Mouse (Mus musculus) midbrain, embryonic 10.5 days (tissue): ENCODE results near the gene Olfr159. TPM values are rescaled to one million over a fixed set of nuclear protein-coding genes. Genes with fewer than 3 reads are reported as not detected.
"Not testable (repeated sequence)": the region's sequence is repeated elsewhere in the genome, so short reads cannot be mapped to it uniquely, and the experiment has no call there.

Source experiments
- DNase-seq: peaks from one replicate; pipeline ENCODE4 v3.0.0-alpha.2; 2017; ENCODE audit warnings: low spot score
- H3K27ac ChIP-seq: fragments of 300-500 bp; sonication (generic); replicated peaks from 2 replicates; pipeline ENCODE4 v1.5.1; 2016; ENCODE audit warnings: mild to moderate bottlenecking
- H3K27me3 ChIP-seq: fragments of 300-500 bp; sonication (generic); 2 replicates; pipeline ENCODE4 v1.6.1; 2016; ENCODE audit warnings: low read depth, mild to moderate bottlenecking; ENCODE audit not compliant: poor library complexity, severe bottlenecking
- H3K36me3 ChIP-seq: fragments of 300-500 bp; sonication (generic); 2 replicates; pipeline ENCODE4 v1.6.1; 2016; ENCODE audit warnings: mild to moderate bottlenecking, moderate library complexity
- H3K4me1 ChIP-seq: fragments of 300-500 bp; sonication (generic); 2 replicates; pipeline ENCODE4 v1.6.1; 2016
- H3K4me3 ChIP-seq: fragments of 300-500 bp; sonication (generic); 2 replicates; pipeline ENCODE4 v1.5.1; 2016; ENCODE audit warnings: mild to moderate bottlenecking, moderate library complexity
- H3K9me3 ChIP-seq: fragments of 300-500 bp; sonication (generic); replicated peaks from 2 replicates; pipeline ENCODE4 v1.6.1; 2016; ENCODE audit warnings: mild to moderate bottlenecking
- WGBS: fragments of 180-500 bp; shearing (Covaris S2); methylation state at CpG from one replicate; pipeline ENCODE4 v1.1.7; 2016; 5-methylcytosine and 5-hydroxymethylcytosine counted together
- polyA plus RNA-seq: library from polyadenylated mRNA; unstranded; fragments of >200 nt; fragmentation: Nextera tagmentation; extraction: Ambion mirVana; gene quantifications from 2 replicates; pipeline ENCODE4 v1.2.1, GENCODE M21; 2016

Olfr159 gene
- polyA plus RNA-seq: not detected in 2 replicates

DNA sequence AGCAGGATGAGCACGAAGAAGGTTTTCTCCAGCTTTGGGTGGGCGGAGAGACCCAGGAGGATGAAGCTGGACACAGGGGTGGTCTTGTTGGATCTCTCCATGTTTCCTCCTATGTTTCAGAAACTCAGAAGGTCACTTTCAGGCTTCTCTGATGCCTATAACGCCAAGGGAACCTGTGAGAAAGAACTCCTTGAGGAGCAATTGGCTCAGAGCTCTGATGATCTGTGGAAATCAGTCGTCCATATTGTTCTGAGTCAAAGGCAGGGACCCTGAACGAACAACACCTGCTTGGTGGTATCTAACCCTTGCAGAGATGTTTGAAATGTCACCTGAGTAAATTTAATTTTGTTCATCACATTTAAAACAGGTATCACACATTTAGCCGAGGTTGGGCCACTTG lies at the start of gene Olfr159:
Gene Olfr159 (minus strand): TSS at position 101 of the 400 bp plus-strand sequence.
- Histone ChIP-seq H3K27ac (no peak within 1 kb of the TSS), H3K4me1 (no peaks in the 10 kb centered on the region), H3K4me3 (no peak within 1 kb of the TSS), H3K27me3 (no peaks in the 10 kb centered on the region), H3K36me3 (no peaks in the 10 kb centered on the region), H3K9me3 (no peaks in the 10 kb centered on the region)
- DNase-seq: no peak
- 83% methylated on average over 6 of the region's 6 CpGs for WGBS

DNA sequence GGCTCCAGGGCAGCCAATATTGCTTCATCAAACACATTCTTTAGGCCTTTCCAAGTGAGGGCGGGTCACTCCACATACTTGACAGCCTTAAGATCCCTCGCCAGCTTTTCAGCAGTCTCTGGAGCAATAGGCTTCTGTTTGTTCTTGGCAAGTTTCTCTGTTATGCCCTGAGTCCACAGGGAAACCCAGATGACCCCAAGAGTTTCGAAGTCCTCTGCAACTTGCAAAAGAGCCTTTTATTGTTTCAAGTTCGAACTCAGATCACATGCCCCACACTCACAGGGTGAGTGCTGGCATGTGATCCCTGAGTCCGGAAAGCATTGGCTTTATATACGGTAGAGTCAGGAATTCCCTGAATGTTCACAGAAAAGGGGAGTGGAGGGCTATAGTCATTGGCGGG lies 28.1 kb upstream of the Olfr159 start:
- Histone ChIP-seq H3K36me3 (no peaks in the 10 kb centered on the region), H3K27ac (no peak overlapping the region), H3K27me3 (no peaks in the 10 kb centered on the region), H3K4me1 (no peaks in the 10 kb centered on the region), H3K9me3 (peaks cover 14% of the 10 kb centered on the region), H3K4me3 (no peak overlapping the region)
- no peak for DNase-seq
- WGBS: 81% methylated on average over 7 of the region's 7 CpGs

DNA sequence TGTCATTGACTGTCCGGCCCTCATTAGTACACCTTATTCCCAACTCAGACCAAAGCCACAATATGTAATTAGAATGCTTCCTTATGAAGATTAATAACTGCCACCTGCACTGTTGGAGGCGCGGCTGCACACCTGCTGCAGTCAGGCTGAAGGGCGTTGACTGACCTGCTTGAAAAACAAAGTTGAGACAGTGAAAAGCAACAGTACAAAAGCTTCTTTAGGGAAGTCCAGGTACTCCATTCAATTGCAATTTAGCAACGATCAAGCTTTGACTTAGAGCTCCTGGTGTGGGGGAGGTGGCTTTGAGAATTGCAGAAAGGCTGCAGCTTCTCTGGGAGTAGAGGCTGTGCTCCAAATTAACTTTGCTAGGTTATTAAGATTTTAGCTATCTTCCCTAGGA lies 25.0 kb upstream of the Olfr159 start:
- not testable (repeated sequence) for H3K4me3 ChIP-seq, H3K9me3 ChIP-seq, H3K27ac ChIP-seq, H3K27me3 ChIP-seq, H3K4me1 ChIP-seq, DNase-seq, H3K36me3 ChIP-seq
- 82% methylated on average over 5 of the region's 5 CpGs for WGBS

DNA sequence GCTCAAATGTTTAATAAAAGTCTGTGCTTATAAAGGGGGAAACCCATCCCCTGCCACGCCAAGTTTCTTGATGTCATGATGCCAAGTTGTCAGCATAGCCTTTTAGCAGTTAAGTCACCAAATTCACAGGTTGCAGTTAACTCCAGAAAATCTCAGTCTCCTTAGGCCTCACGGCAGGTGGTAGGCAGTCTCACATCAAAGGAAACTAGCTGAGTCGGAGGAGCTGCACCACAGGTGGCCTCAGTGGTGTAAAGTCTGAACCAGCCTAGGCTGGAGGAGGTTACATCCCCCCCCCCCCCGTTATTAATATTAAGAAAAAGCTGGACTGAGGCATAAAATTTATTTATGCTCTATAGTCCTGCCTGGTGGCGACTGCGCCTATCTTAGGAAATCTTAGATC lies 24.5 kb upstream of the Olfr159 start:
- WGBS: 71% methylated on average over 6 of the region's 6 CpGs
- peaks cover 6% of the 10 kb centered on the region; the same call in 1 of the 2 replicates for H3K9me3 ChIP-seq
- no peak overlapping the region for H3K4me3 ChIP-seq
- no peak for DNase-seq
- H3K27me3 ChIP-seq: no peaks in the 10 kb centered on the region
- H3K36me3 ChIP-seq: no peaks in the 10 kb centered on the region
- H3K27ac ChIP-seq: no peak overlapping the region
- H3K4me1 ChIP-seq: no peaks in the 10 kb centered on the region

DNA sequence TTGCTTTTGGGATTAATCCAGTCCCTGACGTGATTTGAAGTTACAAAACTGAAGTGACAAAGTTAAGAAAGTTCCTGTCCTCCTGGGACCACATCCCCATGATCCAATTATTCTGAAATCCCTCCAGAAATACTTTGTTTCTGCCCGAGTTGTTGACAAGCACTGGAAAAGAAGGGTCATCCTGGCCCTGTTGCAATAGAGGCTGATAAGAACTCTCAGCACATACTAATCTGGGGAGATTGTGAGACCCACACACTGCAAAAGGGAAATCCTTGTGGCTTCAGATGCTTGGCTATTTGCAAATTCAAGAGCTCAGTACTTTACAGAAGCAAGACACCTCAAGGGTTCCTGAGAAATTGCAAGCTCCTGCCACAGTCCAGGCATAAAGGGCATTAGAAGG lies 1.5 kb upstream of the Olfr159 start:
- H3K36me3 ChIP-seq: no peaks in the 10 kb centered on the region
- no peaks in the 10 kb centered on the region for H3K9me3 ChIP-seq
- no peaks in the 10 kb centered on the region for H3K27me3 ChIP-seq
- H3K27ac ChIP-seq: no peak overlapping the region
- H3K4me3 ChIP-seq: no peak overlapping the region
- 39% methylated on average over 2 of the region's 2 CpGs for WGBS
- H3K4me1 ChIP-seq: no peaks in the 10 kb centered on the region
- no peak for DNase-seq

DNA sequence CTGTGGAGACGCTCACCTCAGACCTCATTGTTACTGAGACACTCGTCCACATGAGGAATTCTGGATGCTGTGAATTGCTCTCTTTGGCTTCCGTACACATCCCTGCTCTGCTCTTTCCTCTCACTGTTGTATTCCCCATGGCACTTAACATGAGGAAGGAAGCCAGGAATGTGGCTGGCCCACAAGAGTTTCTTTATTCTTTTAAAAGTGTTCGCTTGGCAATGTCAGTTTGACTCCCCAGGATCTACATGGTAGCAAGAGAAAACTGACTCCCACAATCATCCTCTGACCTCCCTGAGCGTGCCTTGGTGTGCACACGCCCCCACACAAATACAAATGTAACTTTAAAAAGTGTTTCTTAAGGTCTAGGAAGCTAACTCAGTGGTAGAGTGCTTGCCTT lies 817 bp upstream of the Olfr159 start:
- Histone ChIP-seq H3K27me3 (no peaks in the 10 kb centered on the region), H3K4me1 (no peaks in the 10 kb centered on the region), H3K4me3 (no peak overlapping the region), H3K36me3 (no peaks in the 10 kb centered on the region), H3K9me3 (no peaks in the 10 kb centered on the region), H3K27ac (no peak overlapping the region)
- 79% methylated on average over 6 of the region's 6 CpGs for WGBS
- DNase-seq: no peak

DNA sequence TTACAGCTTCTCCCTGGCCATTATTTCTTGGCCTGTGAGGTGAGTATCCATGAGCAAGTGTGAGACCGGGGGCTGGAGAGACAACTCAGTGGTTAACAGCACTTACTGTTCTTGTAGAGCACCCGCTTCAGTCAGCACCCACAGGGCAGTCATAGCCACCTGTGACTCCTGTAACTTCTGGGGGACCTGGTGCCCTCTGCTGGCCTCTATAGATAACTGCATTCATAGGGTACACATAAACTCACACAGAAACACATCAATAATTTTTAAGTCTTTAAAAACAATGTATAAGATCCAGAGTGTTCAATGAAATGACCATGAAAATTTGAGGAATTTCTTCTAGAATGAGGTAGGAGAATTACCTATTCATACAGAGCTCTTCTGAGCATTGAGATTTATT lies 1.4 kb downstream of the Olfr159 start:
- no peak overlapping the region for H3K4me3 ChIP-seq
- no peaks in the 10 kb centered on the region for H3K27me3 ChIP-seq
- no peak for DNase-seq
- no peaks in the 10 kb centered on the region for H3K4me1 ChIP-seq
- 89% methylated on average over 2 of the region's 2 CpGs for WGBS
- no peak overlapping the region for H3K27ac ChIP-seq
- H3K9me3 ChIP-seq: no peaks in the 10 kb centered on the region
- no peaks in the 10 kb centered on the region for H3K36me3 ChIP-seq

DNA sequence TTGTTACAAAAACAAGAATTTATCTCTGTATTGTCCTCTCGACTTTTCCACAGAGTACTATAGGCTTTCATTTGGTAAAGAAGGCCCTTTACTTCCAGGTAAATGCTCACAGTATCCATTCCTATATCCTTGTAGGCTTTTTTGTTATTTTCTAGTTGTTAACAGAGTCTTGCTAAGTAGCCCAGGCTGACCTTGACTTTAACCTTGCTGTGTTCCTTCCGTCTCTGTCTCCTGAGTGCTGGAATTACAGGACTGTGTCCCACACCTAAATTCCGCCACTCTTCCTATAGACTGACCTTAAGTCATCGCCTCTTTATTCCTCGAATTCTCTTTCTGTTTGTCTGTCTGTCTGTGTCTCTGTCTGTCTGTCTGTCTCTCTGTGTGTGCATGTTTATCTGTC lies 2.5 kb downstream of the Olfr159 start:
- Histone ChIP-seq H3K4me1 (no peaks in the 10 kb centered on the region), H3K27ac (no peak overlapping the region), H3K9me3 (no peaks in the 10 kb centered on the region), H3K27me3 (no peaks in the 10 kb centered on the region), H3K36me3 (no peaks in the 10 kb centered on the region), H3K4me3 (no peak overlapping the region)
- WGBS: 83% methylated on average over 5 of the region's 5 CpGs
- DNase-seq: no peak

DNA sequence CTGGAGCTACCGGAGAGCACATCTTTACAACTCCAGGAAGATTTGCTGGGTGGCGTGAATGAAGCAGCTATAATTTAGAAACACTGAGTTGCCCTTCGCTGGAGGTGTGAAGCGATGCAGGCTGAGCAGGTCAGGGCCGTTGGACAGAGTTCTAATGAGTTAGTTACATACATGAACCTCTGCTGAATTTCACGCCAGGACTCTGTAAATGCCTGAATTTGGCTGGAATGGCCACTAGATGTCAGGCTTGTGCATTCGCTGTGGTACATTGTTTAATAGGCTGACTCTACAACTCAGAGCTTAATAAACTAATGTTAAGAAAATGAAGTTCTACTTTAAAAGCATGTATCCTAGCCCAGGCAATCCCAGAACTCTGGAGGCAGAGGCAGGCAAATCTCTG lies 7.4 kb downstream of the Olfr159 start:
- Histone ChIP-seq H3K27ac (no peak overlapping the region), H3K9me3 (no peaks in the 10 kb centered on the region), H3K27me3 (no peaks in the 10 kb centered on the region), H3K4me3 (no peak overlapping the region), H3K36me3 (no peaks in the 10 kb centered on the region), H3K4me1 (no peaks in the 10 kb centered on the region)
- DNase-seq: peak; percentile 36
- 27% methylated on average over 7 of the region's 7 CpGs for WGBS

DNA sequence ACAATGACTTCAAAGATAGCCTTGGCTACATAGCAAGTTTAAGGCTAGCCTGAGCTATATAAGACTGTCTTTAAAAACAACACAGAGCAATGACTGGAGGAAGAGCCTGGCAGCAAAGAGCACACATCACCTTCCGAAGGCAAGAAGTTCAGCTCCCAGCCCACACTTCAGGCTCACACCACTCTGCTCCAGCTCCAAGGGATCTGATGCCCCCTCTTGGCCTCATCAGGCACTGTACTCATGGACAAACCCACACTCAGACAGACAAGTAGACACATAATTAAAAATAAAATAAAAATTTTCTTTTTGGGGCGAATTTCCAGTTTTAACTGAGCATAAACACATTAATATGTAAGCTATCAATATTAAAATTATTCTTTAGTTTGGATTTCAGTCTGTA lies 9.5 kb downstream of the Olfr159 start:
- WGBS: 84% methylated on average over 2 of the region's 2 CpGs
- no peak for DNase-seq
- H3K27me3 ChIP-seq: no peaks in the 10 kb centered on the region
- no peaks in the 10 kb centered on the region for H3K4me1 ChIP-seq
- no peak overlapping the region for H3K4me3 ChIP-seq
- no peaks in the 10 kb centered on the region for H3K36me3 ChIP-seq
- H3K27ac ChIP-seq: no peak overlapping the region
- no peaks in the 10 kb centered on the region for H3K9me3 ChIP-seq

DNA sequence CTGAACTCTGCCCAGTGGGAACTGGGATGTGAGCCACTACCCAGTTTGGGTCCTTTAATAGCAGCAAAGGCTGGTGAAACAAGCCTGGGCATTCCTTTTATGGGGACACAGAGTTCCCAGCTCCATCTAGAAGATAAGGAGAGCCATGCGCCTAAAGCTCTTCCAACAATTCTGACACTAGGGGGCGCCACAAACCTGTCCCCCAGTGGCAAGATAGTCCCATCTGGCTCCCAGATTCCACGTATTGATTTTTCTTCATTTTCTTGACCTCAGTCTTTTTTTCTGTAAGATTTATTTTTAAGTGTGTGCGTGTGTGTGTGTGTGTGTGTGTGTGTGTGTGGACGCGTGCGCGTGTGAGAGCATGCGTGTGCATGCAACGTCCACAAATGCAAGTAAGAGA lies 10.3 kb downstream of the Olfr159 start:
- peak; percentile 34 for DNase-seq
- H3K27ac ChIP-seq: no peak overlapping the region

DNA sequence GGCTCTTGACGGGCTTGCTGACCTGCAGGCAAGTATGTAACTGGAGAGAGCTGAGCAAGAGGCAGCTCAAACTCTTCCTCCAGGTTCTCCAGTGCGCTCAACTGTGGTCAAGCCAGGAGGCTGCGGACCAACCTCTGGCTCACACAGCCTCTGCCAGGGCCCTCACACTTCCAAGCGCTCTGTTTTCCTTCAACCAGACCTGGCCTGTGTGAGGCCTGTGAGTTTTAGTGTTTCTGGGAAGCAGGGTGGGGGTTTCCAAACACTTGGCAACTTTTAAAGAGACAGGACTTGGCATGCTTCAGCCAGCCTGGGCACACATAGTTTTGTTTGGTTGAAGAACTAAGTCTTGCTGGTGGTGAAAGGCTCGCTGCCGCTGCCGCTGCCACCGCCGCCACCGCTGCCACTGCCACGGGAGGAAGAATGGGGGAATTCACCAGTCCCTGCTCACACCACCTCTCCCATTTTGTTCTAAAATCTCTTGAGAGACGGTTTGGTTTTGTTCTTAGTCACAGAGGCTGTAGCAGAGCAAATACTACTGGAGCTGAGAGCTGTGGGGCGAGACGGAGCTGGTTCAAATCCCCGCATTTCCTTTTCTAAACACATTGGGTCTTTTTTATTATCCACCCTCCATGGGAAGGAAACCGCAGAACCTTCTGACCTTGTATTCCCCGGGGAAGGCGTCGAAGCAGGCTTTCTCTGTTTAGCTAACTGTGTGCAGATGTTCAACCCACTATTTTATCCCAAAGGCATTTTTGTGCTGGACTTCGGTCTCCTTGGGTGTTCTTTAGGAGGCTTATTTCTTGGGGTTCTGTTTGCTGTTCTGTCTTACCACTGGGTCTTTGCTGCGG lies 11.0 kb downstream of the Olfr159 start:
- WGBS: 80% methylated on average over 21 of the region's 21 CpGs
- Histone ChIP-seq H3K27me3 (no peaks in the 10 kb centered on the region), H3K4me3 (no peak overlapping the region), H3K27ac (no peak overlapping the region), H3K4me1 (no peaks in the 10 kb centered on the region), H3K36me3 (no peaks in the 10 kb centered on the region), H3K9me3 (no peaks in the 10 kb centered on the region)
- DNase-seq: no peak

More for the DNA sequence above, 10.3 kb downstream of the Olfr159 start:
- Histone ChIP-seq H3K36me3 (no peaks in the 10 kb centered on the region), H3K9me3 (no peaks in the 10 kb centered on the region), H3K27me3 (no peaks in the 10 kb centered on the region), H3K4me3 (no peak overlapping the region), H3K4me1 (no peaks in the 10 kb centered on the region)
- 71% methylated on average over 10 of the region's 10 CpGs for WGBS

DNA sequence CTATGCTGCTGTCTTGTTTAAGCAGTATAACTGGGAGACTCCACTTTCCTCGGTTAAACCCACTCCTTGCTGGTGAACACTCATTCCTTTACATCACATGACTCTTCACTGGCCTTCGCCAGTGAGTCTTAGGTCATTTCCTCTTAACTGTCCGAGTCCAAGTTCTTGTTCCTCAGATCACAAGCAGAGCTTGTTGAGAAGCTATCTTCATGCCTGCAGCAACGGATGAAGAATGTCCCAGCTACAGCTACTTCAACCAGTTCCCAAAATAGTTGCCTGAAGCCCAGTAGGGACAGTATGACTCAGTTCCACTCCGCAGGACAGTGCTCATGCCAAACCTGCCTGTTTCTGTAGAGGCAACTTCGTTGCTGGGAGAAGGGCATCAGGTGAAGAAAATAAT lies 13.6 kb downstream of the Olfr159 start:
- DNase-seq: no peak
- H3K27me3 ChIP-seq: no peaks in the 10 kb centered on the region
- H3K9me3 ChIP-seq: no peaks in the 10 kb centered on the region
- no peaks in the 10 kb centered on the region for H3K4me1 ChIP-seq
- H3K36me3 ChIP-seq: no peaks in the 10 kb centered on the region
- H3K27ac ChIP-seq: no peak overlapping the region
- H3K4me3 ChIP-seq: no peak overlapping the region
- 83% methylated on average over 6 of the region's 6 CpGs for WGBS
